Mouse (Mus musculus) heart, embryonic 11.5 days (tissue): ENCODE measurements around the gene Acp2. TPM values are rescaled to one million over a fixed set of nuclear protein-coding genes. Genes with fewer than 3 reads are reported as not detected.

Source experiments
- ATAC-seq: fragments of 200-750 bp; cut with Nextera tagmentation; replicated peaks from 2 replicates; pipeline ENCODE4 v1.8.0; 2017; ENCODE audit warnings: moderate library complexity; ENCODE audit not compliant: insufficient number of reproducible peaks, low FRiP score, low TSS enrichment
- H3K27ac ChIP-seq: fragments of 300-500 bp; sonication (generic); 2 replicates; pipeline ENCODE4 v1.5.1; 2014; ENCODE audit warnings: mild to moderate bottlenecking, low read depth, low read length
- H3K27me3 ChIP-seq: fragments of 300-500 bp; sonication (generic); 2 replicates; pipeline ENCODE4 v1.6.1; 2014; ENCODE audit warnings: mild to moderate bottlenecking, low read length, mixed read lengths; ENCODE audit not compliant: control insufficient read depth, insufficient read depth
- H3K36me3 ChIP-seq: fragments of 300-500 bp; sonication (generic); 2 replicates; pipeline ENCODE4 v1.6.1; 2014; ENCODE audit warnings: mild to moderate bottlenecking, low read length, moderate library complexity, mixed read lengths; ENCODE audit not compliant: control insufficient read depth, insufficient read depth
- H3K4me1 ChIP-seq: fragments of 300-500 bp; sonication (generic); 2 replicates; pipeline ENCODE4 v1.6.1; 2014; ENCODE audit warnings: low read length; ENCODE audit not compliant: control insufficient read depth, insufficient read depth
- H3K4me2 ChIP-seq: fragments of 300-500 bp; sonication (generic); 2 replicates; pipeline ENCODE4 v1.6.1; 2014; ENCODE audit warnings: mild to moderate bottlenecking, moderate library complexity
- H3K4me3 ChIP-seq: fragments of 300-500 bp; sonication (generic); 2 replicates; pipeline ENCODE4 v1.5.1; 2014; ENCODE audit warnings: low read depth, low read length
- H3K9ac ChIP-seq: fragments of 300-500 bp; sonication (generic); 2 replicates; pipeline ENCODE4 v1.6.1; 2014; ENCODE audit warnings: mild to moderate bottlenecking, low read depth, low read length, moderate library complexity
- H3K9me3 ChIP-seq: fragments of 300-500 bp; sonication (generic); replicated peaks from 2 replicates; pipeline ENCODE4 v1.6.1; 2016; ENCODE audit warnings: low read length; ENCODE audit not compliant: control insufficient read depth
- WGBS: fragments of 180-500 bp; shearing (Covaris S2); extraction: QIAGEN DNeasy Blood & Tissue Kit; methylation state at CpG from one replicate; pipeline ENCODE4 v1.1.7; 2014; ENCODE audit not compliant: insufficient replicate concordance; 5-methylcytosine and 5-hydroxymethylcytosine counted together
- polyA plus RNA-seq: library from polyadenylated mRNA; unstranded; fragments of >200 nt; fragmentation: Nextera tagmentation; extraction: Ambion mirVana; gene quantifications from 2 replicates; pipeline ENCODE4 v1.2.1, GENCODE M21; 2014

Acp2 gene
- polyA plus RNA-seq, 1 experiment from 2014 or later, result 19.0 TPM

DNA sequence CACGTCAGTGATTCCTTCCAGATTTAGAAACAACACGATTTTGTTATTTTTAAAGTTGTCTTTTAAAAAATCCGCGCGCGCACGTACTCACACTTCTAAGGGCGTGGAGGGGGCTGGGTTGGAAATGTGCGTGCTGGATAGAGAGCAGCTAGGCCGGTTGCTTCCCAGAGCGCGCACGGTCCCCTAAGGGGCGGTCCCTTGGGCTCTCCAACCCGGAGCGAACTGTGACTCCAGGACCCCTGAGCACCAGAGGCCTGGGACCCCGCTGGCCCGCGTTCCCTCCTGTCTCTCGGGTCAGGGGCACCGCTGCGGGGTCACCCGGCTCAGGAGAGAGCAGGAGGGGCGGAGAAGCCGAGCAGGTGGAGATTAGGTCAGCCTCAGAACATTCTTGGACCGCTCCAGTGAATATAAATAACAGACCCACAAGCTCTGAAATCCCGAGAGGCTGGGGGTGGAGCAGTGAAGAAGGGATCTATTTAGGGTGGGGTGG lies 53.0 kb downstream of the Acp2 start, which contains the start of gene Pacsin3:
Gene Pacsin3 (plus strand): TSS at position 294 of the 490 bp plus-strand sequence.
- H3K4me2 ChIP-seq, result peak within 1 kb of the TSS; percentile 96
- peak within 1 kb of the TSS; percentile 60 for H3K4me3 ChIP-seq
- H3K9ac ChIP-seq, result peak within 1 kb of the TSS; percentile 67
- peaks cover 3% of the 10 kb centered on the region for H3K36me3 ChIP-seq
- no peak for ATAC-seq
- no peaks in the 10 kb centered on the region for H3K9me3 ChIP-seq
- under 1% methylated on average over 27 of the region's 27 CpGs for WGBS
- peaks cover 27% of the 10 kb centered on the region for H3K27me3 ChIP-seq
- peak within 1 kb of the TSS; percentile 46; the same call in 1 of the 2 replicates for H3K27ac ChIP-seq
- H3K4me1 ChIP-seq, result peaks cover 32% of the 10 kb centered on the region

DNA sequence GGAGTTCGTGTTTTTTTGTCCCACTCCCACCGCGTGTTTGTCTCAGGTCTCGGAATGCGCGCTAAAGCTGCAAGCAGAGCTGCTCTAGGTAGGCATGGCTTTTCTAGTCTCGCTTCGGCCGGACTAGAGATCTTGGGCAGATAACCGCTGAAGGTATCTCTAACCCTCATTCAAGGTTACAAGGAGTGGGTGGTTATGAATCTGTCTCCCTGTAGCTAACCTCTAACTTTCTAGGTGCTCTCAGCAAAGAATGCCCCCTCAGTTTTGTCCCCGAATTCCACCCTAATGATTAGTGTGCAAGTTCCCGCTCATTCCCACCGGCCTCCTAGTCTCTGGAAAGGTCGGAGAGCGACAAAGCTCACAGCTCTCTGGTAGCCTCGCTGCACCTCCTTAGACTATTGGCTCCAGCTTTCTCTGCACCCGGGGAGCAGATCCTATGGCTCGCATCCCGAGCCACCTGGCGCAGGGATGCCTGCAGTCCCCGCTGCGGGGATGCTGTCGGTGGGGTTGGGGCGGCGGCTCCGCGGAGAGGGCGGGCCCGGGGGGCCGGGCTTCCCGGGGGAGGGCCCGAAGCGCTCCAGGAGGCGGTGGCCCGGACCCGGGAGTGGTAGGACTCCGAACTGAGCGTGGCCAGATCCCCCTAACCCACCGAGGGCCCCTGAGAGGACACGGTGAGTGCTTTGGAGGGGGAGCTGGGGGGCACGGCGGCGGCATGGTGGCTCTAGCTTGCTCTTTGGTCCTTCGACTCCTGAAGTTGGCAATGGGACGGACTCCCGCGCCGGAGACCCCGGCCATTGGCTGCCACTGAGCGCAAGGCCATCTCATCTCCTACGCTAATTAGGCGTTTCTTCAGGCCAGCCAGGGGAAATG lies 53.8 kb downstream of the Acp2 start:
- H3K4me2 ChIP-seq, result peak overlapping the region; percentile 96
- peak overlapping the region; percentile 60 for H3K4me3 ChIP-seq
- H3K27ac ChIP-seq, result peak overlapping the region; percentile 46; the same call in 1 of the 2 replicates
- peak overlapping the region; percentile 63 for H3K9ac ChIP-seq
- under 1% methylated on average over 52 of the region's 52 CpGs for WGBS
- H3K4me1 ChIP-seq, result peaks cover 32% of the 10 kb centered on the region
- H3K36me3 ChIP-seq, result peaks cover 8% of the 10 kb centered on the region
- H3K9me3 ChIP-seq, result no peaks in the 10 kb centered on the region
- H3K27me3 ChIP-seq, result peaks cover 27% of the 10 kb centered on the region
- ATAC-seq, result peak; percentile 66

GRCm38 (mm10) chr2:91257126-91257980 lies 54.7 kb downstream of the Acp2 start:
- Histone ChIP-seq H3K4me2 (peak overlapping the region; percentile 96), H3K36me3 (peaks cover 9% of the 10 kb centered on the region), H3K9me3 (no peaks in the 10 kb centered on the region), H3K27me3 (peaks cover 27% of the 10 kb centered on the region), H3K27ac (peak overlapping the region; percentile 46; the same call in 1 of the 2 replicates), H3K4me3 (peak overlapping the region; percentile 60), H3K9ac (peak overlapping the region; percentile 63), H3K4me1 (peaks cover 29% of the 10 kb centered on the region)
- 3% methylated on average over 22 of the region's 22 CpGs for WGBS
- ATAC-seq, result peak; percentile 29

- Histone ChIP-seq H3K36me3 (peaks cover 9% of the 10 kb centered on the region), H3K4me2 (peak overlapping the region; percentile 96), H3K4me3 (peak overlapping the region; percentile 60; the same call in 1 of the 2 replicates), H3K27me3 (peaks cover 27% of the 10 kb centered on the region), H3K4me1 (peaks cover 25% of the 10 kb centered on the region), H3K9me3 (no peaks in the 10 kb centered on the region), H3K27ac (no peak overlapping the region), H3K9ac (peak overlapping the region; percentile 63)
- 79% methylated on average over 5 of the region's 5 CpGs for WGBS
- no peak for ATAC-seq
Observed at GRCm38 (mm10) chr2:91258054-91258453, 55.4 kb downstream of the Acp2 start.

GRCm38 (mm10) chr2:91258830-91259229 lies 56.1 kb downstream of the Acp2 start:
- no peak overlapping the region for H3K4me3 ChIP-seq
- H3K36me3 ChIP-seq, result peaks cover 9% of the 10 kb centered on the region
- H3K9me3 ChIP-seq, result no peaks in the 10 kb centered on the region
- no peak overlapping the region for H3K4me2 ChIP-seq
- H3K27ac ChIP-seq, result no peak overlapping the region
- 37% methylated on average over 1 of the region's 1 CpGs for WGBS
- H3K27me3 ChIP-seq, result peaks cover 22% of the 10 kb centered on the region
- peaks cover 25% of the 10 kb centered on the region for H3K4me1 ChIP-seq
- ATAC-seq, result no peak
- no peak overlapping the region for H3K9ac ChIP-seq

DNA sequence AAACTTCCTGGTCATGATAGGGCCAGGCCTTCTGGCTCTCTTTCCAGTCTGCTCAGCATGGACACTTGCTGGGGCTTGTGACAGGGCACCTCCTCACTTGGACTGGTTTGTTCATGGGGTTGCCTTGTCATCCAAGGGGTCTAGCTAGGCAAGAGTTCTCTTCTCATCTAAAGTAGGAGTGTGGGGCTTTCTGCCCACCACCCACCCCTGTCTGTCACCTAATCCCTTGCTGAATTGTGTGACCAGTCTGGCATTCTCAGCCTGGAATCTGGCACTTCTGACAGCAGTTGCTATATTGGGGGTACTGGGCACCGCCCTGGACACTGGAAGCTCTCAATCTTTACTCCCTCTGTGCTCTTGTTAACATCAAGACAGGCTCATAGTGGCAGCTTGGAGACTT lies 56.8 kb downstream of the Acp2 start:
- no peak overlapping the region for H3K9ac ChIP-seq
- 63% methylated on average over 1 of the region's 1 CpGs for WGBS
- ATAC-seq, result no peak
- no peak overlapping the region for H3K4me3 ChIP-seq
- H3K4me2 ChIP-seq, result no peak overlapping the region
- peaks cover 9% of the 10 kb centered on the region for H3K36me3 ChIP-seq
- H3K27ac ChIP-seq, result 0 out of 2 replicates have a peak overlapping the region, but pooled peaks have one; percentile 6
- H3K9me3 ChIP-seq, result no peaks in the 10 kb centered on the region
- H3K4me1 ChIP-seq, result peaks cover 30% of the 10 kb centered on the region
- H3K27me3 ChIP-seq, result peaks cover 18% of the 10 kb centered on the region

Other genes starting within 250 kb of the Acp2 start
- 11.1 and 11.3 TPM in 2 replicates for gene Rapsn, start 167.3 kb upstream of the Acp2 start, polyA plus RNA-seq
- gene Psmc3, start 148.9 kb upstream of the Acp2 start, polyA plus RNA-seq, result 316 and 322 TPM in 2 replicates
- 34.0 and 36.3 TPM in 2 replicates for gene Slc39a13, start 132.5 kb upstream of the Acp2 start, polyA plus RNA-seq
- 1.7 and 1.9 TPM in 2 replicates for gene Spi1, start 120.5 kb upstream of the Acp2 start, polyA plus RNA-seq
- 470 and 665 TPM in 2 replicates for gene Mybpc3, start 84.7 kb upstream of the Acp2 start, polyA plus RNA-seq
- gene Madd, start 19.0 kb upstream of the Acp2 start, polyA plus RNA-seq, result 5.0 and 6.8 TPM in 2 replicates
- gene Nr1h3, start 51 bp upstream of the Acp2 start, polyA plus RNA-seq, result 2.5 and 2.8 TPM in 2 replicates
- 7.3 and 8.3 TPM in 2 replicates for gene Ddb2, start 34.1 kb downstream of the Acp2 start, polyA plus RNA-seq
- 18.6 and 19.5 TPM in 2 replicates for gene Pacsin3, start 53.1 kb downstream of the Acp2 start, polyA plus RNA-seq
- gene Arfgap2, start 62.1 kb downstream of the Acp2 start, polyA plus RNA-seq, result 56.7 and 64.1 TPM in 2 replicates
- 43.9 and 47.4 TPM in 2 replicates for gene 1110051M20Rik, start 241.8 kb downstream of the Acp2 start, polyA plus RNA-seq